Mouse (Mus musculus) liver, embryonic 14.5 days (tissue): ENCODE measurements at regions not wholly inside any gene's neighbourhood (a gene's known extent, or its start where the extent isn't known, plus 50 kb on each side); places are given as distances from the start of the nearest gene placed in this dataset.

Source experiments
- ATAC-seq: fragments of 200-750 bp; cut with Nextera tagmentation; 2 replicates; pipeline ENCODE4 v1.8.0; 2017; ENCODE audit warnings: moderate number of reproducible peaks, mild to moderate bottlenecking, moderate library complexity; ENCODE audit not compliant: insufficient read depth
- DNase-seq, 3 experiments: peaks; one replicate each; pipeline ENCODE4 v3.0.0-alpha.2; 2012 to 2013; ENCODE audit warnings: low read depth in 3 of 3, low spot score in 3 of 3
- H3K27ac ChIP-seq: fragments of 300-500 bp; sonication (generic); 2 replicates; pipeline ENCODE4 v1.5.1; 2014; ENCODE audit warnings: moderate library complexity, mild to moderate bottlenecking, control low read depth, inconsistent platforms
- H3K27me3 ChIP-seq: fragments of 300-500 bp; sonication (generic); 2 replicates; pipeline ENCODE4 v1.6.1; 2014; ENCODE audit warnings: mild to moderate bottlenecking, low read length, moderate library complexity; ENCODE audit not compliant: control insufficient read depth, insufficient read depth
- H3K36me3 ChIP-seq: fragments of 300-500 bp; sonication (generic); replicated peaks from 2 replicates; pipeline ENCODE4 v1.6.1; 2014; ENCODE audit warnings: low read depth; ENCODE audit not compliant: control insufficient read depth, insufficient read depth
- H3K4me1 ChIP-seq, 2 experiments: fragments of 200-500 bp in 1 of 2; fragments of 300-500 bp in 1 of 2; sonication (generic) in 1 of 2; replicated peaks; 2 replicates each; pipeline ENCODE4 v1.6.1; 2012 to 2014; ENCODE audit warnings: antibody characterized with exemption in 1 of 2, inconsistent platforms in 1 of 2, low read length in 1 of 2; ENCODE audit not compliant: control insufficient read depth in 2 of 2, insufficient read depth in 2 of 2
- H3K4me2 ChIP-seq: fragments of 300-500 bp; sonication (generic); 2 replicates; pipeline ENCODE4 v1.6.1; 2014; ENCODE audit warnings: low read depth, mild to moderate bottlenecking, control low read depth, moderate library complexity
- H3K4me3 ChIP-seq, 2 experiments: fragments of 200-500 bp in 1 of 2; fragments of 300-500 bp in 1 of 2; sonication (generic) in 1 of 2; 2 replicates each; pipeline ENCODE4 v1.5.1; 2012 to 2014; ENCODE audit warnings: low read depth in 2 of 2, low read length in 2 of 2, mild to moderate bottlenecking in 2 of 2, control low read depth in 1 of 2, inconsistent platforms in 1 of 2, moderate library complexity in 1 of 2; ENCODE audit not compliant: insufficient read depth in 1 of 2
- H3K9ac ChIP-seq: fragments of 300-500 bp; sonication (generic); replicated peaks from 2 replicates; pipeline ENCODE4 v1.6.1; 2014; ENCODE audit warnings: mild to moderate bottlenecking, control low read depth, moderate library complexity
- H3K9me3 ChIP-seq: fragments of 300-500 bp; sonication (generic); 2 replicates; pipeline ENCODE4 v1.6.1; 2016; ENCODE audit warnings: low read length, mixed read lengths; ENCODE audit not compliant: control insufficient read depth
- CTCF ChIP-seq: IDR thresholded peaks from 2 replicates; pipeline ENCODE4 v1.5.1; 2016; ENCODE audit warnings: antibody characterized with exemption, low read depth, control low read depth
- EP300 ChIP-seq: IDR thresholded peaks from 2 replicates; pipeline ENCODE4 v1.6.1; 2016; ENCODE audit warnings: antibody characterized with exemption, low read depth
- WGBS: fragments of 180-500 bp; shearing (Covaris S2); extraction: QIAGEN DNeasy Blood & Tissue Kit; methylation state at CpG from one replicate; pipeline ENCODE4 v1.1.7; 2014; ENCODE audit not compliant: insufficient replicate concordance; 5-methylcytosine and 5-hydroxymethylcytosine counted together

DNA sequence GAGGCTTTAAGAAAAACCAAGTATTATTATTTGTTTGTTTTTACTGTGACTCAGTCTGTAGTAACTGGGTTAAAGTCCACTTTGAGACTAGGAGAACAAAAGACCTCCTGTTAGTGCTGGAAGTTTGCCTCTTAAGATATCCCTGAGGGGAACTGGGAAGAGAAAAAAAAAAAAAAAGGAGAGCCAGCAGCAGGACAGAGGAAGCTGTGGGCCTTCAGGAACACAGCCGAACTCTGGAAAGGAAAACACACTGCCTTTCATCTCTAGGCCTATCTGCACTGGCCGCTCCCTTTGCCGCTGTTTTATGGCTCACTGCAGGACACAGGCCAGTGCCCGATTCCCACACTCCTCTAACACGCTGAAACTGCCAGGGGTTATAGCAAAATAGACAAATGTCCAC is 176.1 kb downstream of the Zfp36l1 start:
- H3K27me3 ChIP-seq: no peaks in the 10 kb centered on the region
- no peaks in the 10 kb centered on the region for H3K4me1 ChIP-seq
- no peak overlapping the region for H3K4me2 ChIP-seq
- no peaks in the 10 kb centered on the region for H3K9me3 ChIP-seq
- H3K4me3 ChIP-seq: no peak overlapping the region
- DNase-seq (no peak), ATAC-seq (no peak)
- no peak overlapping the region for H3K9ac ChIP-seq
- no peak overlapping the region for H3K27ac ChIP-seq
- TF ChIP-seq EP300 (no peak), CTCF (no peak)
- WGBS: 48% methylated on average over 5 of the region's 5 CpGs
- H3K36me3 ChIP-seq: no peaks in the 10 kb centered on the region

DNA sequence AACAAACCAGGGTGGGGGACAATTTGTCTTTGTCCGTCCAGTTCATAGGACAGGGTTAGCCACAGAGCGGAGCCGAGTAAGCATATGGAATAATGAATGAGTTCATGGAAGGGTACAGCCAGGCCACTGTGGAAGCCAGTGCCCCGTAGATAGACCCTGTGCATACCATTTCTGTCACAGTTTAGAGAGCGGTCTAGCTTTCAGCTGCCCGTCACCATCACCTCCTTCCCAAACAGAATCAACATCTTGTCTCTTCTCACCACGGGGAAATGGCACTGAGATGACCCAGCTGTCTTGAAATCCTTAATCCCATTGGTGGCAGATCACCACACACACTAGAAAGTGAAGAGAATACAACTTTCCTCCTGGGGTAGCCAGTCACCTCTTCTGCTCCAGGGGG is 178.7 kb downstream of the Zfp36l1 start:
- Histone ChIP-seq H3K9ac (no peak overlapping the region), H3K27me3 (no peaks in the 10 kb centered on the region), H3K4me2 (no peak overlapping the region), H3K27ac (no peak overlapping the region), H3K4me1 (no peaks in the 10 kb centered on the region), H3K9me3 (no peaks in the 10 kb centered on the region), H3K4me3 (no peak overlapping the region), H3K36me3 (no peaks in the 10 kb centered on the region)
- TF ChIP-seq CTCF (no peak), EP300 (no peak)
- 66% methylated on average over 7 of the region's 7 CpGs for WGBS
- no peak for ATAC-seq
- no peak for DNase-seq

DNA sequence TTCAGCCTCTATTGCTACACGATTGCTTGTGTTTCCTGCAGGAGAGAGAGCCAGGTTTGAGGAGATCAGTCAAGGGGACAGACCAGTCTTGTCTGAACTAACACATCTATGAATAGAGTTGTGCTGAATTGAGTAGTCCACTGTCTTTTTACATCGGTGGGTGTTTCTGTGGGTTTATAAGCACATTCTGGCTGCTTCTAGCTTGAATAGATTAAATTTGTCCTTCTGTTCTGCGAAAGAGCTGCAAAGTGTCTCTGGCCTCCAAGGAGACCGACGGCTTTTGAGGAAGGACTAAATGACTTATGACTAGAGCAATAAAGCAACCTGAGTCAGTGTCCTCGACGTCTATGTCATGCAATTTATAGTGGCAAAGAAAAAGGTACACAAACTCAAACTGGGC is 179.9 kb downstream of the Zfp36l1 start:
- H3K9me3 ChIP-seq: no peaks in the 10 kb centered on the region
- H3K9ac ChIP-seq: no peak overlapping the region
- no peak for DNase-seq
- TF ChIP-seq EP300 (no peak), CTCF (no peak)
- ATAC-seq: no peak
- H3K36me3 ChIP-seq: no peaks in the 10 kb centered on the region
- no peak overlapping the region for H3K4me3 ChIP-seq
- no peaks in the 10 kb centered on the region for H3K27me3 ChIP-seq
- no peak overlapping the region for H3K27ac ChIP-seq
- H3K4me2 ChIP-seq: no peak overlapping the region
- 59% methylated on average over 7 of the region's 7 CpGs for WGBS
- H3K4me1 ChIP-seq: no peaks in the 10 kb centered on the region

GRCm38 (mm10) chr12:79931455-79931854 is 181.4 kb downstream of the Zfp36l1 start:
- Histone ChIP-seq H3K36me3 (no peaks in the 10 kb centered on the region), H3K4me2 (no peak overlapping the region), H3K9ac (no peak overlapping the region), H3K4me3 (no peak overlapping the region), H3K27me3 (no peaks in the 10 kb centered on the region), H3K4me1 (no peaks in the 10 kb centered on the region), H3K27ac (no peak overlapping the region), H3K9me3 (no peaks in the 10 kb centered on the region)
- no peak for TF ChIP-seq CTCF
- TF ChIP-seq EP300: no peak
- DNase-seq (no peak), ATAC-seq (no peak)
- WGBS: 61% methylated on average over 5 of the region's 5 CpGs

DNA sequence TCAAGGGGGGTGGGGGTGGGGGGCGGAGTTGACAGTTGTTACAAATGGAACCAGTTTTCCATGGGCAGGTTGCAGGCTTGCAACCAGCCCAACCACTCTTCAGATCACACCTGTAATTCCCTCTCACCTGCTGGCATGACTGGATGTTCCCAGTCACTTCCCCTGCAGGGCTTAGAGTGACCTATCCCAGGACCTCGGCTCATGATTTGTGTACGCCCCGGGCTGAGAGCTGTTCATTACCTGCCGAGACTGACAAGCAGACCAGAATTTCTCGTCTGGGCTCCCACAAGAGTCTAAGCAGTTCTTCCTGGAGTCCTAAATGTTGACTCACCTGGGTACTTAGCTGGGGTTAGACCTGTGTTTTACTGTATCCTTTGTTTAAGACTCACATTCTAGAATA is 183.0 kb downstream of the Zfp36l1 start:
- no peak for TF ChIP-seq EP300
- no peak for TF ChIP-seq CTCF
- Histone ChIP-seq H3K9ac (no peak overlapping the region), H3K27me3 (no peaks in the 10 kb centered on the region), H3K9me3 (no peaks in the 10 kb centered on the region), H3K4me2 (no peak overlapping the region), H3K27ac (no peak overlapping the region), H3K36me3 (no peaks in the 10 kb centered on the region), H3K4me1 (peaks cover 0 to 4% of the 10 kb centered on the region in 2 experiments; a peak in 1 of 4 replicates), H3K4me3 (no peak overlapping the region)
- DNase-seq (no peak), ATAC-seq (no peak)
- WGBS: 73% methylated on average over 6 of the region's 6 CpGs
